Mouse (Mus musculus) bone marrow macrophage, adult 2 months (primary cell): ENCODE data around the gene Sec23ip.

Source experiments
- CTCF ChIP-seq: IDR thresholded peaks from 2 replicates; pipeline ENCODE4 v1.5.1; 2012; ENCODE audit warnings: low read depth, mild to moderate bottlenecking, low read length, moderate library complexity
- POLR2A ChIP-seq: IDR thresholded peaks from 2 replicates; pipeline ENCODE4 v1.6.1; 2012; ENCODE audit warnings: mild to moderate bottlenecking, low read depth, low read length, borderline replicate concordance

GRCm38 (mm10) chr7:128833196-128833595, 88.5 kb downstream of the Sec23ip start:
- TF ChIP-seq CTCF, result no peak
- TF ChIP-seq POLR2A, result no peak
